Mouse (Mus musculus) cerebellum, postnatal 25 days (tissue): ENCODE results near the gene Slc29a2.

Experiments
- DNase-seq, 2 experiments: peaks; one replicate each; pipeline ENCODE4 v3.0.0; 2021; ENCODE audit warnings: mixed read lengths in 2 of 2

Gene Slc29a2

GRCm38 (mm10) chr19:5023621-5024479 is at the start of gene Slc29a2:
Slc29a2 (plus strand) TSS chr19:5023860.
- DNase-seq, result peak; percentile 93 to 94

DNA sequence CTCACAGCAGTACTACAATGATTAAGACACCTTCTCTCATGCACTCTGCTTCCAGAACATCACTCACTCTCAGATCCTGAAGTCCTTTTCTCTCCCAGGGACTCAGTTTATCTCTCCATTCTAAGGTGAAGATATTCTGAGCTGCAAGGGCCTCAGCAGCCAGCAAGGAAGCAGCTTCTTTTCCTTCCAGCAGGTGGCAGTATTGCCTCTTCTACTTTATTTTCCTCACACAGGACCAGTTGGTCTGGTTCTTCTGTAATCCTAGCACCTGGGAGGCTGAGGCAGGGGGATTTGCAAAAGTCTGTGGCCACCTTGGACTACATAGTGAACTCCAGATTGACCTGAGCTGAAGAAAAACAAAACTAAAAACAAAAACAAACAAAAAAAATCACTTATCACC is 41.9 kb upstream of the Slc29a2 start:
- DNase-seq, result peak; percentile 72 to 77

- DNase-seq, result peak; percentile 57 to 68
Measured at GRCm38 (mm10) chr19:4989013-4989412, 34.6 kb upstream of the Slc29a2 start.

DNA sequence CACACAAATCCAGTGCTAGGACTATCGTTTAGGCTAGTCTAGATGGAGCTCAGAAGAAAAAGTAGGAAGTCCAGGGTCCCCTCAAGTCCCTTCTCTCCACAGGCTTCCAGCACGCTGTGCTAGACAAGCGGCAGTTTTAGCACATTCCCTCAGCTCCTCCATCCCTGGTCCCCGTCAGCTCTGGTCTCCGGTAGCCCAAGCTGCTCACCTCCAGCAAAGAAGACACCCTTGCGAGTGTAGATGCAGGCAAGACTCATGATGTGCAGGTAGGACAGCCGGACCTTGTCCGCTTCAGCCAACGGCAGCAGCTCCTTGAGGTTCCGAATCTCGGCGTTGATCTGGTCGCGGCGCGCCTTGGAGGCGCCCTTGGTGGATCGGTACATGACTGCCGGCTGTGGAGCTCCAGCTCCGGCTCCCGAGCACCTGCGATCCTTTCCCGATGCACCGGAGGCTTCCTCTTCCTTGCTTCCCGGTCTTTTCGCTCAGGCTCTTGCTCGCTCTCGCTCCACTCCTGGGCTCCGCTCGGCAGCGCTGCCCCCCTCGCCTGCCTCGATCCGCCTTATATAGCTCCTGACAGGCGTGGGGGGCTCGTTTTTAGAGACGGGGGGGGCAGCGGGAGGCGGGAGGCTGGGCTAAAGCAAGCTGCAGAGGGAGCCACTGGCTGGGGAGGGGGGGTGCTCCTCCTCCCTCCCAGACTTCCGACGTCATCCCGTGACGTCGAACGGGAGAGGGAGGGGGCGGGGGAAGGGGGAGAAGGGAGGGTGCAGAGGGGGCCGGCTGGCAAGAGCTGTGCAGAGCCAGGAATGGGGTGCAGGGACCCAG is 34.0 kb upstream of the Slc29a2 start:
- peak; percentile 85 to 94 for DNase-seq

DNA sequence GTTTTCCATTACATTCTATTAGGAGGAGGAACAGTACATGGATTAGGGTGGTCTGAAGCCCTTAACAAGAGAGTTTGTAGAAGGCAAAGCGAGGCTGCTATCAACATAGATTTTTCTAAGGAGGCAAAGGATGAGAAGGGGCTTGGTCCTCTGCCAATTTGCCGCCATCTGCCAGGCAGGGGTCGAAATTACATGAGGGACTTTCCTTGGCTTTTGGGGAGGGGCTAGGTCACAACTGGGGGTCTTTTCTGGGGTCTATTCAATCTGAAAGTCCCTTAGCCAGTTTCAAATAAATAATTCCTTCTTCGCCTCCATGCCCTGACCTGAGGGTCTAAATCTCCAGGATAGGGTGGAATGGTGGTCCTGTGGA is 33.4 kb upstream of the Slc29a2 start, which contains the start of gene Npas4:
Npas4 (minus strand) TSS at position 61 of the 370 bp plus-strand sequence.
- peak in 1 of 2 experiments; percentile 25 for DNase-seq

- DNase-seq, result peak; percentile 48 to 66
Measured at GRCm38 (mm10) chr19:4990716-4991115, 32.9 kb upstream of the Slc29a2 start.

DNA sequence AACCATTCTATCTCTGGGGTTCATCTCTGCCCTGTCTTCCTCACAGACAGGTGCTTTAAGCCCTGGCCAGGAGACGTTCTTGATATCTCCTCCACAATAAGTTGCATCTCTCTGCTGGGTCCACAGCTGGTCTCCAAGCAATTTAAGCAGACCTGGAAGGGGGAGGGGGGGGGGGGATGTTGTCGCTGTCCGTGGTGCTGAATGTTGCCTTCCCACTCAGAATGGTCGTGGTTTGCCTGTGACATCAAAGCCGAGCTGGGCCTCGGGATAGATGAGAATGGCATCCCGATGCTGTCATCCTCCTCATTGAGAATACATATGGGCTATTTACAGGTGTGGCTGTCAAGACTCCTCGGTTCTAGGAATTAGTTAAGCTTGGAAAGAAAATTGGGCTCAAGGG is 31.3 kb upstream of the Slc29a2 start:
- DNase-seq, result no peak

- peak; percentile 91 to 95 for DNase-seq
Measured at GRCm38 (mm10) chr19:4992904-4993303, 30.8 kb upstream of the Slc29a2 start.

DNA sequence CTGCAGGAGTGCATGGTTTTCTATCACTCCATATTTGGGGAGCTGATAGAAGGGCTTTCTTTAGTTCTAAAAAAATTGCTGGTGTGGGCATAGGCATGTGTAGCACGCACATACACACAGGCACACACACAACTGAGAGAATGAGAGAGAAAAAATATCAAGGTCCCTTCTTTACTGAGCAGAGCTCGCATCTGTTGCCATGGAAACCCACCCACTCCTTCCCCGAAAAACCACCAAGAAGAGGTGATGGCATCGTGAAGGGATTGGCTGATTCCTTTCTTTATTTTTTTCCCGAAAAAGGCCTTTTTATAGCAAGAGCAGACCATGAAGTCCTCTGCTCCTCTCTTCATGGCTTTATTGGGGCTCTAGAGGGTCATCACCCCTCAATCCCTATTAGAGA is 29.6 kb upstream of the Slc29a2 start:
- no peak for DNase-seq

GRCm38 (mm10) chr19:4999445-5000140 is 24.1 kb upstream of the Slc29a2 start:
- peak; percentile 50 to 58 for DNase-seq

GRCm38 (mm10) chr19:5001666-5002406 is 21.8 kb upstream of the Slc29a2 start:
- peak; percentile 91 for DNase-seq

- DNase-seq, result peak in 1 of 2 experiments; percentile 35
Measured at GRCm38 (mm10) chr19:5003644-5004043, 20.0 kb upstream of the Slc29a2 start.

DNA sequence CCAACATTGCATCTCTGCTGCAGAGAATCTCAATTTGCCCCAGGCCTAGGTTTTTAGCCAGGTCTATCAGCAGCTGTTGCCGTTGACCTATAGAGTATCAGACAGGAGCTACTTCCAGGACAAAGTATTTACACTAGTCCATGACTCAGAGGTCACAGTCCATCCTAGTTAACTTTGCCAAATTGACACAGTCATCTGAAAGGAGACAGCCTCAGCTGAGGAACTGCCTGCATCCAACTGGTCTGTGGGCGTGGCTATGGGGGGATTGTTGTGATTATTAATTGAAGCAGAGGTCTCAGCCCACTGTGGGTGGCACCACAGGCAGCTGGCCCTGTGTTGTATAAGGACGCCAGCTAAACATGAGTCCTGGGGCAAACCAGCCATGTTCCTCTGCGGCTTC is 18.7 kb upstream of the Slc29a2 start:
- DNase-seq, result no peak

DNA sequence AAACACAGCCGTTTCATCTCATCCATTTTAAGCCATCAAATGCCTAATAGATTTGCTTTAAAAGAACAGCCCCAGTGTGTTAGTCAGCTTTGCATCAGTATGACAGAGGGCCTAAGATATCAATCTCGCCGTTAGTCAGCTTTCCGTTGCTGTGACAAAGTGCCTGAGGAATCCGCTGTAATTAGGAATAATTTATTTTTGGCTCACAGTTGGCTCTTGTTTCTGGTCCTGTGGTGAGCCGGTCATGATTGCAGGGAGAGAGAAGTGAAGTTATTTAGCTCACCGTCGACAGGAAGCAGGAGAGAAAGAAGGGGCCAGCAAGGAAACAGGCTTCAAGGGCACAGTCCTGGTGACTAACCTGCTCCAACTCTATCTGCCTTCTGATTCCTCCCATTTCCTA is 10.5 kb upstream of the Slc29a2 start:
- no peak for DNase-seq

DNA sequence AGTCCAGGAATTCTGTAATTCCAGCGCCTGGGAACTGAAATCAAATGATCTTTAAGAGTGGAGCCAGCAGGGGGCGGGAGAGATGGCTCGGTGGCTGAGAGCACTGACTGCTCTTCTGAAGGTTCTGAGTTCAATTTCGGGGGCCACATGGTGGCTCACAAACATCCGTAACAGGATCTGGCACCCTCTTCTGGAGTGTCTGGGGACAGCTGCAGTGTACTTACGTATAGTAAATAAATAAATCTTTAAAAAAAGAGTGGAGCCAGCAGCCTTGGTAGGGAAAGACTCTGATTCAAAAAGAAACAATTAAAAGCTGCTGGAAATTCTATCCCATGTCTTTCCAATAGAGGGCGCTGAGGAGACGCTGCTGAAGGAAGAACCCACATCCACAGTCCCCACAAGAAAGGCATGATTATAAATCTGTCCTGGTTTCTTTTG is 8.7 kb upstream of the Slc29a2 start:
- peak; percentile 48 to 67 for DNase-seq

GRCm38 (mm10) chr19:5016221-5016742 is 7.4 kb upstream of the Slc29a2 start:
- DNase-seq, result no peak

DNA sequence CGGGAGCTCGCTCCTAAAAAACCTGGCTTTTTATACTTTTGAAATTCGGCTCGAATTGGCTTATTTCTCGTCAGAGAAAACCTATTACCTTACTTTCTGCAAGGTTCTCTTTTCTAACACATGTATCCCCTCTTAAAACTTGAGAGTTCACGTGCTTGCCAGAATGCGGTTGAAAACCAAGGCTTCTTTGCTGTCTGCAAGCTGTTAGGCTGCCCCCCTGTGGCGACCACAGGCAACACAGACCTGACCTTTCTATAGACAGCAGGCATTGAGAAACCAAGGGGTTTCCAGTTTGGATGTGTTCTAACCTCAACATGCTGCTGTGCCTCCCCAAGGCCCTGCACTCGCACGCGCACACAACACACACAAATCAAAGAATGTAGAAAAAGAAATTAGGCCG is 6.9 kb upstream of the Slc29a2 start:
- peak; percentile 79 to 91 for DNase-seq

DNA sequence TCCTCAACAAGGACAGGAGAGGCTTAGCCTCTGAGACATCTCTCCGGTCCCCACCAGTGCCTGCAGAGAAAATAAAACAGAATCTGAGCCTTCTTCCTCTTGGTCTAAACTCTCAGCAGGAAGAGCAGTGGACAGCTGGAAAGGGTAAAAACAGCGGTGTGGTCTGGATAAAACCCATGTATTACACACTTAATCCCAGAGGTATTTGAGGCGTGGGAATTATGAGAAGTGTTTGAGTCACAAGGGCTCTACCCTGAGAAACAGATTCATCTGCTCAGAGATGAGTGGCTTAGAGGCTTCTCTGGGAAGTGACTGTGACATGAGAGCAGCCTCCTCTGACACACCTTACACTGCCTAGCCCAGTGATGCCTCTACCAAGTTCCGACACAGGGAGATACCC is 6.0 kb upstream of the Slc29a2 start:
- no peak for DNase-seq

- DNase-seq, result no peak
Measured at GRCm38 (mm10) chr19:5018191-5018590, 5.5 kb upstream of the Slc29a2 start.

DNA sequence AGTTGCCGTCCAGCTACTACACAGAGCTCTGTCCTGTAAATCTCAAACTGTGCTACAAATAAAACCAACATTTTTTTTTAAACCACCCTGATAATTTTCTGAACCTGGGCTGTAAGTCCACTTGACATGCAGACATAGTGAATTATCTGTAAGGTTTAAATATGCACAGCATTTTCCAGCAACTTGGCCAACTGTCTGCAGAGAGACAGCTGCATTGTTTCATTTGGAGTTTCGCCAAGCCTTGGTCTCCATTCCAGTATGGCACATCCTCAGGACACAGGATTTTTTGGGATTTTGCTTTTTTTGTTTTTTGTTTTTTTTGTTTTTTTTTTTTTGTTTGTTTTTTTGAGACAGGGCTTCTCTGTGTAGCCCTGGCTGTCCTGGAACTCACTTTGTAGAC is 2.2 kb upstream of the Slc29a2 start:
- DNase-seq, result no peak

GRCm38 (mm10) chr19:5026111-5026510 is 2.5 kb downstream of the Slc29a2 start:
- peak; percentile 30 to 55 for DNase-seq

DNA sequence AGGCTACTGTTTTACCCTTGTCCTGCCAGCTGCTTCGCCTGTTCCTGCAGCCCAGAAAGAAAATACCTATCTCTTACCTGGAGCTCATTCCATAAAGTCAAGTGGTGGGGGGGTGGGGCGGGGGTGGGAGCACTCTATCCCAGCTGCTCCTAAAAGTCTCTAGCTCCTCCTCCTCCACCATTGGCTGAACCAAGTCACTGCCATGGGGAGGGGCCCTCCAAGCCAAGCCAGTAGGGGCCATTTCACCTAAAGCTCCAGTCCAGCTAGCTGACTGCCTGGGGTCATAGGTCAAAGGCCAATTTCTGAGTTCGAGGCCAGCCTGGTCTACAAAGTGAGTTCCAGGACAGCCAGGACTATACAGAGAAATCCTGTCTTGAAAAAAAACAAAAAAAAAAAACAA is 9.0 kb downstream of the Slc29a2 start:
- DNase-seq, result no peak
